Mouse (Mus musculus) brain, embryonic 14.5 days (tissue): ENCODE data around the gene Vps13d.

Experiments used
- CTCF ChIP-seq: fragments of 200-500 bp; IDR thresholded peaks from 2 replicates; pipeline ENCODE4 v1.5.1; 2012; ENCODE audit warnings: inconsistent platforms, mild to moderate bottlenecking, moderate library complexity, borderline replicate concordance; ENCODE audit not compliant: insufficient read depth, insufficient read length; ENCODE audit errors: extremely low read depth
- POLR2A ChIP-seq: fragments of 200-500 bp; IDR thresholded peaks from 2 replicates; pipeline ENCODE4 v1.6.1; 2012; ENCODE audit warnings: mild to moderate bottlenecking, inconsistent platforms, borderline replicate concordance; ENCODE audit not compliant: poor library complexity, insufficient read depth, insufficient read length, severe bottlenecking; ENCODE audit errors: extremely low read depth

DNA sequence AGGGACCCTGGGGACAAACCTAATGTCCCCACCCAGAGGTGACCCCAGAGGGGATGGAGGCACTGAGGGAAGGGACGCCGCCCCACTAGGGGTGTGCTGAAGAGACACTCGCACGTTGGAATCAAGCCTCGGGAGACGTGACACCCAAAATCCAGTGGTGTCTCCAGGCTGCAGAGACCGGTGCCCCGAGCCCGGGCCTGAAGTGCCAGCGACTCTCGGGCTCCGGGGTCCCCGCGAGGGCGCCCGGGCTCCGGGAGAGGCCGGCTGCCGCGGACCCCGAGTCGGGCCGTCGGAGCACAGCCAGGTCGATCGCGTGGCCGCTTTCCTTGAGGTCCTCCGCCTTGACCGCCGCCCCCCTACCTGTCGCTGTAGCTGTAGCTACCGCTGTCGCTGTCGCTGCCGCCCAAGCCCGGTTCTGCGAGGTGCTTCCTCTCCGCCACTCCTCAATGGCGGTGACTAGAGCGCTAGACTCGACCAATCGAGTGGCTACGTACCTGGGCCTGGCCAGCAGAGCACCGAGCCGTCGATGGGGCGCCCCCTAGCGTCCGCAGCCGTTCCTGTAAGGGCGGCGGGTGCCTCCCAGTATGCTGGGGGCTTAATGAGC, at the start of gene Vps13d:
- peak; percentile 51; the same call in 1 of the 2 replicates for TF ChIP-seq POLR2A
- TF ChIP-seq CTCF: peak; percentile 99
